Mouse (Mus musculus) forebrain, postnatal 0 days (tissue): Measurements from ENCODE around the gene Alk. TPM values are rescaled to one million over a fixed set of nuclear protein-coding genes. Genes with fewer than 3 reads are reported as not detected.

Source experiments
- ATAC-seq: fragments of 200-750 bp; cut with Nextera tagmentation; 2 replicates; pipeline ENCODE4 v1.8.0; 2017; ENCODE audit warnings: mild to moderate bottlenecking, moderate library complexity
- DNase-seq: peaks from one replicate; pipeline ENCODE4 v3.0.0-alpha.2; 2015
- H3K27ac ChIP-seq: fragments of 300-500 bp; sonication (generic); 2 replicates; pipeline ENCODE4 v1.5.1; 2014; ENCODE audit warnings: low read depth, mild to moderate bottlenecking, antibody characterized with exemption, low read length, moderate library complexity, mixed read lengths
- H3K27me3 ChIP-seq: fragments of 300-500 bp; sonication (generic); 2 replicates; pipeline ENCODE4 v1.6.1; 2014; ENCODE audit warnings: mild to moderate bottlenecking, low read length, mixed read lengths; ENCODE audit not compliant: insufficient read depth
- H3K36me3 ChIP-seq: fragments of 300-500 bp; sonication (generic); 2 replicates; pipeline ENCODE4 v1.6.1; 2014; ENCODE audit warnings: mild to moderate bottlenecking, moderate library complexity; ENCODE audit not compliant: insufficient read depth
- H3K4me1 ChIP-seq: fragments of 300-500 bp; sonication (generic); 2 replicates; pipeline ENCODE4 v1.6.1; 2014; ENCODE audit warnings: antibody characterized with exemption; ENCODE audit not compliant: insufficient read depth
- H3K4me2 ChIP-seq: fragments of 300-500 bp; sonication (generic); 2 replicates; pipeline ENCODE4 v1.6.1; 2014; ENCODE audit warnings: low read depth, mild to moderate bottlenecking, moderate library complexity
- H3K4me3 ChIP-seq: fragments of 300-500 bp; sonication (generic); 2 replicates; pipeline ENCODE4 v1.5.1; 2014; ENCODE audit warnings: low read depth, low read length, mixed read lengths
- H3K9ac ChIP-seq: fragments of 300-500 bp; sonication (generic); 2 replicates; pipeline ENCODE4 v1.6.1; 2014; ENCODE audit warnings: mild to moderate bottlenecking
- H3K9me3 ChIP-seq: fragments of 300-500 bp; sonication (generic); 2 replicates; pipeline ENCODE4 v1.6.1; 2016; ENCODE audit warnings: low read length
- CTCF ChIP-seq: sonication (generic); IDR thresholded peaks from 2 replicates; pipeline ENCODE4 v1.5.1; 2016; ENCODE audit warnings: antibody characterized with exemption, control low read depth, low read depth
- WGBS: fragments of 180-500 bp; shearing (Covaris S2); extraction: QIAGEN DNeasy Blood & Tissue Kit; methylation state at CpG from one replicate; pipeline ENCODE4 v1.1.7; 2014; 5-methylcytosine and 5-hydroxymethylcytosine counted together
- polyA plus RNA-seq: library from polyadenylated mRNA; unstranded; fragments of >200 nt; fragmentation: Nextera tagmentation; extraction: Ambion mirVana; gene quantifications from 2 replicates; pipeline ENCODE4 v1.2.1, GENCODE M21; 2015
- total RNA-seq: library from RNA; depleted of rRNA; stranded (reverse); fragments of >200 nt; gene quantifications from 2 replicates; pipeline ENCODE4 v1.2.3, GENCODE M21; 2014

The Alk gene
- total and polyA plus RNA-seq, 2 experiments from 2014 or later: 1.6 to 8.8 TPM

DNA sequence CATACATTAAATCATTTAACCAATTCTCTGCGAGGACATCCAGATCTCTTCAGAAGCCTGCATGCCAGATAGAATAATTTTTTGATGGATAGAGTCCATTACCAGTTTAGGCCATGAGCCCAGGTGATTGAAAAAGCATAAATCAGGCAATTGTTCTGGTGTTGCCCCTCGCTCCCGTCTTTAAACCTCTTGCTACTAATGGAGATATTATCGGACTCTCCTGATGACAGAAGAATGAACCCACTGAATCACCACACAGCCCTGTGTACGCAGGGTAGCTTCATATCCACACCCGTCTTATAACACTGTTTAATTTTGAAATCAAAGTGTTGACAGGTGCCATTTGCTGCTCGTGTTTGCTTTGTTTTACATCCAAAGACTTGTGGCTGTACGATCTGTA is 413.9 kb downstream of the Alk start:
- 67% methylated on average over 8 of the region's 8 CpGs for WGBS
- Histone ChIP-seq H3K4me3 (no peak overlapping the region), H3K4me1 (peaks cover 15% of the 10 kb centered on the region; the same call in 1 of the 2 replicates), H3K9me3 (no peaks in the 10 kb centered on the region), H3K4me2 (no peak overlapping the region), H3K36me3 (no peaks in the 10 kb centered on the region), H3K27ac (no peak overlapping the region), H3K27me3 (no peaks in the 10 kb centered on the region), H3K9ac (no peak overlapping the region)
- no peak for DNase-seq
- no peak for TF ChIP-seq CTCF
- no peak for ATAC-seq

GRCm38 (mm10) chr17:72187026-72187425 is 417.4 kb downstream of the Alk start:
- ATAC-seq (no peak), DNase-seq (no peak)
- no peak overlapping the region for H3K4me3 ChIP-seq
- 86% methylated on average over 1 of the region's 1 CpGs for WGBS
- no peaks in the 10 kb centered on the region for H3K27me3 ChIP-seq
- no peaks in the 10 kb centered on the region for H3K36me3 ChIP-seq
- no peak overlapping the region for H3K9ac ChIP-seq
- no peaks in the 10 kb centered on the region for H3K4me1 ChIP-seq
- TF ChIP-seq CTCF: no peak
- H3K4me2 ChIP-seq: no peak overlapping the region
- no peaks in the 10 kb centered on the region for H3K9me3 ChIP-seq
- no peak overlapping the region for H3K27ac ChIP-seq

DNA sequence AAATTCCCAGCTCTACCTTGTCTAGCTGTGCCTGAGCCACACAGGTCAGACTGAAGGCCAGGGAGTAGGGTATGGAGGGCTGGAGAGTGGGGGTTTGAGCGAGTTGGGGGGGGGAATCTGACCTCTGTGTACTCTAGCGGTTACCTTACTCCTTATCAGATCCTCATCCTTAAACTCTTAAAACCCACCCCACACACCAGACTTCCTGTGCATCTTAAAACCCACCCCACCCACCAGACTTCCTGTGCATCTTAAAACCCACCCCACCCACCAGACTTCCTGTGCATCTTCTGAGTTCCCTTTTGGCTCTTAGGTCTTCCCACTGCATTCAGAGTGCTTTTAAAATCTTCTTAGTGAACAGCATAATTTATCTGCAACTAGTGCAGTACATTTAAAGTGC is 422.0 kb downstream of the Alk start:
- no peak for DNase-seq
- H3K4me2 ChIP-seq: no peak overlapping the region
- no peak for ATAC-seq
- 84% methylated on average over 2 of the region's 2 CpGs for WGBS
- H3K9ac ChIP-seq: no peak overlapping the region
- no peak for TF ChIP-seq CTCF
- H3K27ac ChIP-seq: no peak overlapping the region
- no peaks in the 10 kb centered on the region for H3K9me3 ChIP-seq
- no peak overlapping the region for H3K4me3 ChIP-seq
- H3K27me3 ChIP-seq: no peaks in the 10 kb centered on the region
- no peaks in the 10 kb centered on the region for H3K4me1 ChIP-seq
- no peaks in the 10 kb centered on the region for H3K36me3 ChIP-seq

GRCm38 (mm10) chr17:72180200-72180599 is 424.2 kb downstream of the Alk start:
- no peak overlapping the region for H3K4me3 ChIP-seq
- no peaks in the 10 kb centered on the region for H3K27me3 ChIP-seq
- H3K27ac ChIP-seq: no peak overlapping the region
- H3K4me2 ChIP-seq: no peak overlapping the region
- H3K36me3 ChIP-seq: no peaks in the 10 kb centered on the region
- H3K4me1 ChIP-seq: no peaks in the 10 kb centered on the region
- no peak for TF ChIP-seq CTCF
- ATAC-seq (no peak), DNase-seq (no peak)
- 96% methylated on average over 9 of the region's 9 CpGs for WGBS
- H3K9me3 ChIP-seq: no peaks in the 10 kb centered on the region
- no peak overlapping the region for H3K9ac ChIP-seq

DNA sequence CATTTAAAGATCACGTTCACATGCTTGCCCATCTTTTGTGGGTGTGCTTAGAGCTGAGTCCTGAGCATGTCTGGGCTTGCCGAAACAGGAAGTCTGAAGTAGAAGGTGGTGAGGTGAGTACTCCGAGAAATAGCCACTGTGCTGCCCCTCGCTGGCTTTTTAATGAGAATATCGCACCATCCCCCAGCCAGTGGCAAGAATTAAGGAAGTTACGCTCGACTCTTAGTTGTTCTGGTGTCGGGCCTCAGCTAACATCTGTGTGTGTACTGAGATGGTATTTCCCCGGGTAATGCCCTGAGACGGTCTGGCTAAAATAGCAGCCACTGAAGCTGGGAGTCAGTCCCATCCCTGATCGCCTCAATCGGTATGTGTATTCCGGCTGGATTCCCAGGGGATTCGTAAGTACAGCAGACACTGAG is 424.7 kb downstream of the Alk start:
- DNase-seq (no peak), ATAC-seq (no peak)
- H3K9ac ChIP-seq: no peak overlapping the region
- no peak for TF ChIP-seq CTCF
- H3K36me3 ChIP-seq: no peaks in the 10 kb centered on the region
- no peak overlapping the region for H3K4me2 ChIP-seq
- no peaks in the 10 kb centered on the region for H3K27me3 ChIP-seq
- H3K9me3 ChIP-seq: no peaks in the 10 kb centered on the region
- no peak overlapping the region for H3K4me3 ChIP-seq
- 93% methylated on average over 14 of the region's 14 CpGs for WGBS
- no peak overlapping the region for H3K27ac ChIP-seq
- no peaks in the 10 kb centered on the region for H3K4me1 ChIP-seq

DNA sequence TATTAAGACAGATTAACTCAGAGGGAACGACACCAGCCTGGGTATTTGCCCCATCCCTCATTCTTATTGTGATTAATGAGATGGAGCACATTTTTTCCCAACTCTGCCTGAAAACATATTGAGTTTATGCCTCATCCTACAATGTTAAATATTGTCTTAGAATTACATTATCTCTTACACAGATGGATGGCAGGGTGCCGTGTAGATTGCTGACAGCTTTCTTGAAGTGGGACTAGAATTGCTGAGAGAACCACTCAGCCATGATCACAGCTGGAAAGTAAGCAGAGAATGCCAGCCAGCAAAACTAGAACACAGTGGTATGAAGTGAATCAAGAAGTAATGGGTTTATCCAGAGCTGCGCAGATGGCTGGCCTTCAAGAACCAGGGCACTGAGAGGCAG is 430.6 kb downstream of the Alk start:
- no peak overlapping the region for H3K4me3 ChIP-seq
- no peak overlapping the region for H3K27ac ChIP-seq
- WGBS: 41% methylated on average over 3 of the region's 3 CpGs
- peak; percentile 49 for DNase-seq
- no peaks in the 10 kb centered on the region for H3K27me3 ChIP-seq
- H3K4me1 ChIP-seq: no peaks in the 10 kb centered on the region
- H3K9ac ChIP-seq: no peak overlapping the region
- ATAC-seq: 0 out of 2 replicates have a peak, but pooled peaks have one; percentile 48
- H3K36me3 ChIP-seq: no peaks in the 10 kb centered on the region
- no peak for TF ChIP-seq CTCF
- H3K9me3 ChIP-seq: no peaks in the 10 kb centered on the region
- no peak overlapping the region for H3K4me2 ChIP-seq

GRCm38 (mm10) chr17:72168152-72168551 is 436.3 kb downstream of the Alk start:
- Histone ChIP-seq H3K36me3 (no peaks in the 10 kb centered on the region), H3K4me1 (0 out of 2 replicates have a peak, but pooled peaks cover 7% of the 10 kb centered on the region), H3K27me3 (no peaks in the 10 kb centered on the region), H3K4me2 (no peak overlapping the region), H3K9ac (no peak overlapping the region), H3K27ac (no peak overlapping the region), H3K9me3 (no peaks in the 10 kb centered on the region), H3K4me3 (no peak overlapping the region)
- DNase-seq (peak; percentile 61), ATAC-seq (0 out of 2 replicates have a peak, but pooled peaks have one; percentile 60)
- TF ChIP-seq CTCF: no peak
- WGBS: 57% methylated on average over 5 of the region's 5 CpGs
